Mouse (Mus musculus) G1E (cell line): ENCODE data around the gene Ubxn6.

Experiments used
- CTCF ChIP-seq: IDR thresholded peaks from 2 replicates; pipeline ENCODE4 v1.5.1; 2012; ENCODE audit warnings: low read depth, low read length, inconsistent platforms, mixed read lengths
- GATA1 ChIP-seq: IDR thresholded peaks from 2 replicates; pipeline ENCODE4 v1.6.1; 2012; ENCODE audit warnings: borderline replicate concordance, low read length, inconsistent platforms, mixed read lengths
- GATA2 ChIP-seq: IDR thresholded peaks from 2 replicates; pipeline ENCODE4 v1.6.1; 2012; ENCODE audit warnings: low read depth, low read length, inconsistent platforms, borderline replicate concordance
- POLR2AphosphoS5 ChIP-seq: IDR thresholded peaks from 2 replicates; pipeline ENCODE4 v1.6.1; 2012; ENCODE audit warnings: low read depth, low read length, inconsistent platforms; ENCODE audit not compliant: insufficient replicate concordance
- TAL1 ChIP-seq: conservative IDR thresholded peaks from 2 replicates; pipeline ENCODE4 v1.6.1; 2012; ENCODE audit warnings: low read depth, low read length, inconsistent platforms, mixed read lengths

- no peak for TF ChIP-seq CTCF
- no peak for TF ChIP-seq POLR2AphosphoS5
- no peak for TF ChIP-seq GATA1
- TF ChIP-seq TAL1 = no peak
- no peak for TF ChIP-seq GATA2
These were observed 50.4 kb downstream of the Ubxn6 start for GRCm38 (mm10) chr17:56024476-56024875.
